Mouse (Mus musculus): Measurements from ENCODE around the gene Map7.
A peak's percentile ranks its signal among the peaks of the same experiment; 100 is the strongest.

Map7 gene

DNA sequence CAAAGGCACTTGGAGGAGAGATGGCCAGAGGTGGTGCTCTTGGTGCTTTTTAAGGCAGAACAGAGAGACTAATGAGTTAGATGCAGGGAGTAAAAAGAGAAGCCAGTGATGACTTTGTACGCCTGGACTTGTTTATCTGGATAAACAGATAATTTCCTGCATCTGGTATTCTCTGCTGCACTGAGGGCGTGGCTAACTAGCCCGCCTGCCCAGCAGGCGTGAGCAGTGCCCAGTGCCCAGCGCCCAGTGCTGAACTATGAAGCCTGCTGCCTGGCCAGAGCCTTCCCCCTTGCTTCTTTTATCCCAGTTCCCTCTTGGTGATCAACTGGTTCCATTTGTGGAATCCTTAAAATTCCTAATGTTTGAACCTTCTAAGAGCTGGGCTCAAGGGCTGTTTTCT, 81.8 kb downstream of the Map7 start:
- DNase-seq (ENCODE audit: low spot score in 2 of 2): no peak

DNA sequence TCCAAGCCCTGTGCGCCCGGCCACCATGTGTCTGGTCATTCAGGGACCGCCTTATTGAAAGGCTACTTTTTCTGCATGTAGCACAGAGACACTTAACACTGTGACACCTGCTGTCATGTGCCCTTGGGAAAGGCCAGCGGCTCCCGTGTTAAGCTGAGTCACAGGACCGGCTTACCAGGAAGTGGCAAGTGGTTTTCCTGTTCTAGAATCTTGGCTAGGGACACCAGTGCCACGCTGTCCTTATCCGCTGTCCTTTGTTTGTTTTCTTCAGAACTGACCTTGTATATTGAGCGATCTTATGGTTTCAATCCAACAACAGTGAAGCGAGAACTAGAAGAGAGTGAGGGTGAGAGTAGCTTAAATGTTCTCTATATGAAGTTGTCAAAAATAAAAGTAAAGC, 85.2 kb downstream of the Map7 start:
- DNase-seq (ENCODE audit: low spot score in 2 of 2): no peak

GRCm38 (mm10) chr10:20234466-20234865, 86.2 kb downstream of the Map7 start:
- no peak for DNase-seq (ENCODE audit: low spot score in 2 of 2)

- DNase-seq (ENCODE audit: low spot score in 2 of 2): no peak
These were observed 87.4 kb downstream of the Map7 start for GRCm38 (mm10) chr10:20235656-20236055.

GRCm38 (mm10) chr10:20236241-20236640, 88.0 kb downstream of the Map7 start:
- no peak for DNase-seq (ENCODE audit: low spot score in 2 of 2)

DNA sequence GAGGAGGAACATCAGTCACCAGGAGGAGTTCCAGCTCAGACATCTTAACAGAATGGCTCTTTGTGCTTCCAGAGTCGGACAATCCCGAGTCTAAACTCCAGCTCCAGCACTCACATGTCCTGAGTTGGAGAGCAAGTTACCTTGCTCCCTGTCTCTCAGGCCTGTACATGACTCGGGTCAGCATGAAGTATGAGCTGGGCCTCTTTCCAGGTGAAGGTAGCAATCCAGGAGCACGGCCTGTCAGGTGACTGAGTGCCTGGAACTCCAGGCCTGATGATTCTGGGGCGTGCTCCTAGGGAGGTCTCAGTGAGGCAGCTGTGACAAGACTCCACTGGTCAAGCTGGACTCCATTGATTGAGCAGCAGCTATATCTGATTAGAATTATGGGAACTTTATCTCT, 90.0 kb downstream of the Map7 start:
- DNase-seq (ENCODE audit: low spot score in 2 of 2): no peak

- DNase-seq (ENCODE audit: low spot score in 2 of 2): no peak
These were observed 92.6 kb downstream of the Map7 start for GRCm38 (mm10) chr10:20240858-20241257.

- no peak for DNase-seq (ENCODE audit: low spot score in 2 of 2)
These were observed 95.0 kb downstream of the Map7 start for GRCm38 (mm10) chr10:20243321-20243720.

DNA sequence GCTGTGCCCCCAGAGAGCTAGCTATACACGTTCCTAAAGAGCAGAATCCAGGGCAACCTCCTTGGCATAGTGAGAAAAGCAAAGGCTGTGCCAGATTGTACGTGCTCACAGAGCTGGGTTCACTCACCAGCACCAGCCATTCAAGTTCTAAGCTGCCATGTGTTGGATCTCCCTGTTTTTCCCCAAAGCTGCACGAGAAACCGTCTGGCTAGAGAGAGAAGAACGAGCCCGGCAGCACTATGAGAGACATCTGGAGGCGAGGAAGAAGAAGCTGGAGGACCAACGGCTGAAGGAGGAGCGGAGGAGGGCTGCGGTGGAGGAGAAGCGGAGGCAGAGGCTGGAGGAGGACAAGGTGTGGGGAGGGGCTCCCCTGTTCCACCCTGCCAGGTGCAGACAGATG, 96.8 kb downstream of the Map7 start:
- no peak for DNase-seq (ENCODE audit: low spot score in 2 of 2)

DNA sequence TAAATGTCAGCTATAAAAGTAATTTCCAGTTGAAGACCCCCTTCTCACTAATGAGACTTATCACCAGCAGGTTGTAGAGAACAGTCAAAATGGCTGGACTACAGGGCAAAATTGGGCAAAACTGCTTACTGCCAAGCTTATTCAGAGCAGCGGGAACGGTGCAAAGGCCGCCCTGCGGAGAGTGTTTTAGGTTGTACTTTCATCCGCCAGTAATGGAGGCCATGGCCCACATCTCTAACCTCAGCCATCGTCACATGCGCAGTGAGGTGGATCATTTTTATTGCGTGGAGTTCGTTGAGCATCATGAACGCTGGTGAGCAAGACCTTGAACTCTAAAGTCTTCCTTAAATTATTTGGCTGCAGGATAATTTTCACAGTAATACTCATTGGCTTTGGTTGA, 100.8 kb downstream of the Map7 start:
- DNase-seq (ENCODE audit: low spot score in 2 of 2): no peak

GRCm38 (mm10) chr10:20255579-20255978, 107.3 kb downstream of the Map7 start:
- DNase-seq (ENCODE audit: low spot score in 2 of 2): no peak

GRCm38 (mm10) chr10:20257054-20257643, 108.9 kb downstream of the Map7 start:
- DNase-seq (ENCODE audit: low spot score in 2 of 2): no peak

- no peak for DNase-seq (ENCODE audit: low spot score in 2 of 2)
These were observed 109.8 kb downstream of the Map7 start for GRCm38 (mm10) chr10:20257721-20258720.

DNA sequence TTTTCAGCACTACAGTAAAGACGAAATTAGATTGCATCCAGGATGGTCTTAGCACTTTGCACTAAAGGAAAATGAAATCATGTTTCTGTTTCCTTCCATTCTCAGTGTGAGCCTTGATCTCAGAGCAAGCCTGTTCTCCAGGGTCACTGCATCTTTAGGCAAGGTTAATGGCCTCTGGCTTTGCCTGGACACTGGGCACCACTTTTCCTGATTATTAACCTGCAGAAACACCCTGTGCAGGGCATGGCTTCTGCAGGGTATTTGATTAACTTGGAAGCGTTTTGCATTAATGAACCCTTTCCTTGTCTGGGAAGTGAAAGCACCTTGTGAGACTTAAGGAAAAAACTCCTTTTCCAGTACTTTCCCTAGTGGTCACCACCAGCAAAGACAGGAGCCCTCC, 111.2 kb downstream of the Map7 start:
- no peak for DNase-seq (ENCODE audit: low spot score in 2 of 2)

GRCm38 (mm10) chr10:20262896-20263295, 114.6 kb downstream of the Map7 start:
- no peak for DNase-seq (ENCODE audit: low spot score in 2 of 2)

GRCm38 (mm10) chr10:20264479-20264878, 116.2 kb downstream of the Map7 start:
- no peak for DNase-seq (ENCODE audit: low spot score in 2 of 2)

DNA sequence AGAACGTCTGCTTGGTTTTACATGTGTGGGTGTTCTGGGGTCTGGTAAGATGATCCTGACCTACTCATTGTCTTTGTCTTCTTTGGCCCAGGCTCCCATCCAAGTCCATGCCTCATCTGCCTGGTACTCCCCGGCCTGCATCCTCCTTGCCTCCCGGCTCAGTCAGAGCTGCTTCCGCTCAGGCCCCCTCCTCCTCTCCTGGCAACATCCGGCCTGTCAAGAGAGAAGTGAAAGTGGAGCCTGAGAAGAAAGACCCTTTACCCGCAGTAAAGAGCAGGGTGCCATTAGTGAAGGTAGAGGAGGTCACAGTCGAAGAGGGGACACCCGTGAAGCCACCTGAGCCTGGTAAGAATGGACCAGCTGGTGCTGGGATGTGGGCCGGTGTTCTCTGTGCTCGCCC, 118.8 kb downstream of the Map7 start:
- DNase-seq (ENCODE audit: low spot score in 2 of 2): peak in 1 of 2 experiments; percentile 34

DNA sequence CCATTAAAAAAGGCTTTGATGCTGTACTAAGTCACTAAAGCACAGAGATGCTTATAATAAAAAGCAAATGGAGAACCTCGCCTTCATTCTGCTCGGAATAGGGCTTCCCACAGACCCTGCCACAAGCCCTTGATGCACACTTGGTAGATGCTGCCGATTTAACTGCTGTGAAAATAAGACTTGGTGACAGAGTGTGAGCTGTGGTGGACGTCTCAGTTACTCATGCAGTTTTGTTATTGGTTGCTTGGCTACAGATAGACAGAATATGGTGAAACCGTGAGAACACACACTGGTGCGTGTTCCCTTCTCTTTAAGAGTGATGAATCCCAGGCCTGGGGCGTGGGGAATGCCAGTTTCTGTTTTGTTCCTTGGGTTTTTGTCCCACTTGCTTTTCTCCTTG, 120.7 kb downstream of the Map7 start:
- no peak for DNase-seq (ENCODE audit: low spot score in 2 of 2)

DNA sequence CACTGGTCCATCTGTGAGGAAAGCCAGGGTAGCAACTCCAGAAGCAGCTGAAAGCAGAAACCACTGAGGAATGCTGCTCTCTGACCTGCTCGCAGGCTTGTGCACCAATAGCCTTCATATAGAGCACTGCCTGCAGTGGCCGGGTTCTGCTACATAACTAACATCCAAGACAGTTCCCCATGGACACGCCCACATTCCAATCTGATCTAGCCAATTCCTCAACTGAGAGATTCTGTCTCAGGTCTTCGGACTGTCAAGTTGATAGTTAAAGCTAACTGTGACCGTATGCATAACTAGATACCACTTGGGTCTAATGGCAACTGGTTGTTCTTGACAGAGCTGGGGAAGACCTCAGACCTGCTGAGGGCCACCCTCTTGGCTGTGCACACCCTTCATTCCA, 124.1 kb downstream of the Map7 start:
- no peak for DNase-seq (ENCODE audit: low spot score in 2 of 2)

GRCm38 (mm10) chr10:20273278-20273677, 125.0 kb downstream of the Map7 start:
- no peak for DNase-seq (ENCODE audit: low spot score in 2 of 2)

GRCm38 (mm10) chr10:20274022-20274421, 125.8 kb downstream of the Map7 start:
- no peak for DNase-seq (ENCODE audit: low spot score in 2 of 2)

- no peak for DNase-seq (ENCODE audit: low spot score in 2 of 2)
These were observed 133.2 kb downstream of the Map7 start for GRCm38 (mm10) chr10:20281456-20281855.

DNA sequence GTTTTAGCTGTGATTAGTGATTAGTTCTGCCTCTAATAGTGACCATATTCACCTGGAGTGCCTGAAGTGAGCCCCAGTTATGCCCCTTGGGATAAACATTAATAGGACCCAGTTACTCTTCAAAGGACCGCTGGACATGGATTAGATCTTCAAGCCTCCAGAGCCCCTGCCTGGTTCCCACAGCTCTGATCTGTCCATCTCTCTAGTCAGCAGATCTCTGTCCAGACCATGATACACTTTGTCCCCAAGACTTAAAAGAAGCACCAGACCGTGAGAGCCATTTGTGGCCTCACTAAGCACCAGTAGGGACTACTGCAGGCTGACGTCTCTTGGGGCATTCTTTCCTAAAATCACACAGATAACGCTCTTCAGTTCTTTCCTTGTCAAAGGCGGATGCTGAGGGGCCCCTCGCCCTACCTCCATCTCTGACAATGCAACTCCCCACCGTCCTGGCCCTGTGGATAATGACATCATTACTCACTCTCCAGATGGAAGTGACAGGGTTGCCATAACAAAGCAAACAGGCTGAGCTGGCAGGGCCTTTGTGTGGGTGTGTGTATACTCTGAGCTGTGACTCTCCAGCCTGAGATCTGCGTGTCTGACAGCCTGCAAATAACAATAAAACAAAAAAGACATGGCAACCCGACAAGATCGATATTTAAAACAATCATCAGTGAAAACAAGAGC, 137.2 kb downstream of the Map7 start:
- no peak for DNase-seq (ENCODE audit: low spot score in 2 of 2)

Data from spleen, postnatal 10 days (tissue).